Mouse (Mus musculus) urinary bladder, postnatal 0 days (tissue): ENCODE data around the gene Fras1. TPM values are rescaled to one million over a fixed set of nuclear protein-coding genes. Genes with fewer than 3 reads are reported as not detected.

Experiments used
- polyA plus RNA-seq: library from polyadenylated mRNA; unstranded; fragments of >200 nt; fragmentation: Nextera tagmentation; extraction: Ambion mirVana; gene quantifications from 2 replicates; pipeline ENCODE4 v1.2.1, GENCODE M21; 2015

The Fras1 gene
- 11.3 and 12.6 TPM in 2 replicates for polyA plus RNA-seq

DNA sequence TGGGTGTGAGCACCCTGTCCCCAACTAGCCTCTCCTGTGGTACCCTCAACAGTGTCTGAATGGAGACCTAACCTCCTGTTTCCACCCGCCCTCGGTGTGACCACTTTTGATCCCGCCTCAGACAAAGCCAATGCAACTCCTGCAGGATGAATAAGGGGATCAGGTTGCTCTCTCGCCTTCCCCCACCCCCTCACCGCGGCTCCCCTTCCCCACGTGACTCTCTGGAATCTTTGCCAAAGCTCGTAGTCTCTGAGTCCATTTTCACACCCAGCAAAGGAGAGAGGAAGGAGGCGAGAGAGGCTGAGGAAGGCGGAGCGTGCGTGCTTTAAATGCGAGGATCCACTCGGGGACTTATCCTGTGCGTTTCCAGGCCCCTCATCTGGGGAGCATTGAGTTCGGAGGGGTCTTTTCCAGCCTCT, at the start of gene Fras1:
TSS of gene Fras1 (plus strand) at position 389 of the 419 bp plus-strand sequence.

DNA sequence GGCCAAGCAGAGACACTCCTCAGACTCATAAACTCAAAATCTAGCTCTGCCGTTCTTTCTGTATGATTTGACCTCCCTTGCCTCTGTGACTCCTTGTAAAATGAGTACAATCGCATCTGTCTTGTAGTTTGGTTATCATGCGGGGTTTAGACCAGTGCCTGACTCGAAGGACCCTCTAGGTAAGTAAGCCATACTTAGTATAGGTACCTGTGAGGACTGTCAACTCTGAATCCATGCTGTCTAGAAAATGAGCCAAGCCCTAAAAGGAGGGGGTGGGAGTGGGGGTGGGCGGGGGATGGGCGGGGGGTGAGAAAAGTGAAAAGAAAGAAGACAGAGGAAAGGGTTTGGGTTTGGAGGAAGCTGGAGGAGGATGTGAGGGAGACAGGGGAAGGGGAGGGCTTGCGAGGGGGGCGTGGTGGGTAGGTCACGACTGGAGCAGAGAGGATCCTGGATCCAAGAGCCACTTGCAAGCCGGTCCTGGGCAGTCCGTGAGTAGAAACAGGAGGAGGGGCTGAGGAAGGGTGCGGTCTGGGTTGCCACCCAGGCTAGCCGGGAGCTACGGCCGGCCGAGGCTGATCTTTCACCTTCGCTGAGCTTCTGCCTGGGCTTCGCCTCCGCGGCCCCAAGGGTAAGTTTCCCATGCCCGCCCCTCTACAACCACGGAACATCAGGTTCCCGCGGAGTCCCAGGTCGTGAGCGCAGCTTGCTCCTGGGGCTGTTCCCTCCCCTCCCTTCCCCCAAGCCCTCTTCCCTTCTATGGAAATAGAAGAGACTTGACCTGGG, 419.4 kb downstream of the Fras1 start, which contains the start of gene Anxa3:
TSS of gene Anxa3 (plus strand) at position 404 of the 783 bp plus-strand sequence.

Other genes with a start within 250 kb of the Fras1 start
- 16.4 and 17.5 TPM in 2 replicates for gene Cnot6l, start 209.8 kb upstream of the Fras1 start, polyA plus RNA-seq
- gene Mrpl1, start 164.5 kb upstream of the Fras1 start, polyA plus RNA-seq: 16.0 and 17.8 TPM in 2 replicates